Mouse (Mus musculus): ENCODE results near the gene Ehbp1. TPM values are rescaled to one million over a fixed set of nuclear protein-coding genes. Genes with fewer than 3 reads are reported as not detected.

The Ehbp1 gene
- polyA plus RNA-seq, 1 experiment from 2014 or later: 24.0 TPM

DNA sequence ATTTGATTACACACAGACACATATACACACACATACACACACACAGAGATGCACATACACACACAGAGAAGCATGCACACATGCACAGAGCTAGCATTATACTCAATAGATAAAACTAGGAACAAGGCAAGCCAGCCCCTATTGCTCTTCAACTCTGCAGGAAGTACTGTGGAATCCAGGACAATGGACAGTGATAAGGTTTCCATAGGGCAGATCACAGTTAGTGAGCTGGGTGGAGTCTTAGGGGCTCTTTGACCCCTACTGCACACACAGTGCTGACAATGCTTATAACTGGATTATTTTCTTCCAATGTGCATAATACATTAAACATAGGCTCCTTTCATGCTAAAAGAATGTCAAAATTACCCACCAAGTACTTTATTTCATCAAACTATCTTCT is 75.1 kb downstream of the Ehbp1 start:
- no peak overlapping the region for H3K9ac ChIP-seq
- H3K27ac ChIP-seq: no peak overlapping the region
- H3K27me3 ChIP-seq (ENCODE audit: control insufficient read depth, insufficient read depth, low read length): no peaks in the 10 kb centered on the region
- H3K9me3 ChIP-seq (ENCODE audit: control insufficient read depth, low read length): no peaks in the 10 kb centered on the region
- no peak overlapping the region for H3K4me2 ChIP-seq (replicated peaks)
- H3K36me3 ChIP-seq (replicated peaks; ENCODE audit: control insufficient read depth, insufficient read depth): no peaks in the 10 kb centered on the region
- no peaks in the 10 kb centered on the region for H3K4me1 ChIP-seq (replicated peaks; ENCODE audit: control insufficient read depth, insufficient read depth, low read length)
- no peak for ATAC-seq (ENCODE audit: low FRiP score)
- no peak overlapping the region for H3K4me3 ChIP-seq (replicated peaks; ENCODE audit: low read length)
- no peak for DNase-seq (ENCODE audit: low spot score)

DNA sequence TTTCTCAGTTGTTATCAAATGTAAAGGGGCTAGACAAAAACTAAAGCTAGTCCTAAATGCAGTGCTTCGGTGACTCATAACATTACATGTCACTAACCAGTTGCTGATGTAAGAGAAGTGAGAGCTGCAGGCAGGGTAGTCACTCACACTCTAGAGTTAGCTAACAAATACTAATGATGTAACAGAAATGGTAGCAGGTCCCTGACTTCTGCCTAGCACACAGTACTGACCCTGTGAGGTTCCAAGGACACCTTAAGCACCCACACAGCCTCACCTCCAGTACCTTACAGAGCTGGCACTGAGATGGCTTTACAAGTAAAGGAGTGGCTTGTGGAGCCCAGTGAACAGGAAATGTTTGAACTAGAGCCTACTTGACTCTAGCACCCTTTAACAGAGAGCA is 86.7 kb downstream of the Ehbp1 start:
- Histone ChIP-seq H3K27ac (no peak overlapping the region), H3K4me3 (replicated peaks; ENCODE audit: low read length) (no peak overlapping the region), H3K9me3 (ENCODE audit: control insufficient read depth, low read length) (no peaks in the 10 kb centered on the region), H3K27me3 (ENCODE audit: control insufficient read depth, insufficient read depth, low read length) (no peaks in the 10 kb centered on the region), H3K4me1 (replicated peaks; ENCODE audit: control insufficient read depth, insufficient read depth, low read length) (no peaks in the 10 kb centered on the region), H3K9ac (no peak overlapping the region), H3K36me3 (replicated peaks; ENCODE audit: control insufficient read depth, insufficient read depth) (no peaks in the 10 kb centered on the region), H3K4me2 (replicated peaks) (no peak overlapping the region)
- 100% methylated on average over 1 of the region's 1 CpGs for WGBS
- DNase-seq (ENCODE audit: low spot score): no peak
- no peak for ATAC-seq (ENCODE audit: low FRiP score)

DNA sequence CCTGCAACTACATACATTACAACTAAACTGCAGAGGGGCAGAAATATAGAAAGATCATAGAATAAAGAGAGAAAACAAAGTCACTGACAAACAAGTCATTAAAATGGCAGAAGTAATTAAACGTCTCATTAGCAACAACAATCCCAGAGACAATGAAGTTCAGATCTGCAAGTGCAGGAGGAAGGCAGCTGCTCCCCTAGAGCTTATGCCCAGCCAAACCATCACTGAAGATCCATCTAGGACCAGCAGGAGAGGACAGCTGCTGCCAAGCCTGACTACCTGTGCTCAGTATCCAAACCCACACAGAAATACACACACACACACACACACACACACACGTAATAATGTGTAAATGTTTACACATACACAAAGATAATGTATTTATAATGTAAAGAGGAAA is 92.7 kb downstream of the Ehbp1 start:
- H3K4me1 ChIP-seq (replicated peaks; ENCODE audit: control insufficient read depth, insufficient read depth, low read length): no peaks in the 10 kb centered on the region
- H3K4me2 ChIP-seq (replicated peaks): no peak overlapping the region
- H3K9me3 ChIP-seq (ENCODE audit: control insufficient read depth, low read length): no peaks in the 10 kb centered on the region
- WGBS: 87% methylated on average over 2 of the region's 2 CpGs
- no peaks in the 10 kb centered on the region for H3K27me3 ChIP-seq (ENCODE audit: control insufficient read depth, insufficient read depth, low read length)
- ATAC-seq (ENCODE audit: low FRiP score) (no peak), DNase-seq (ENCODE audit: low spot score) (no peak)
- no peaks in the 10 kb centered on the region; the same call in 1 of the 2 replicates for H3K36me3 ChIP-seq (replicated peaks; ENCODE audit: control insufficient read depth, insufficient read depth)
- no peak overlapping the region for H3K9ac ChIP-seq
- no peak overlapping the region for H3K4me3 ChIP-seq (replicated peaks; ENCODE audit: low read length)
- no peak overlapping the region for H3K27ac ChIP-seq

DNA sequence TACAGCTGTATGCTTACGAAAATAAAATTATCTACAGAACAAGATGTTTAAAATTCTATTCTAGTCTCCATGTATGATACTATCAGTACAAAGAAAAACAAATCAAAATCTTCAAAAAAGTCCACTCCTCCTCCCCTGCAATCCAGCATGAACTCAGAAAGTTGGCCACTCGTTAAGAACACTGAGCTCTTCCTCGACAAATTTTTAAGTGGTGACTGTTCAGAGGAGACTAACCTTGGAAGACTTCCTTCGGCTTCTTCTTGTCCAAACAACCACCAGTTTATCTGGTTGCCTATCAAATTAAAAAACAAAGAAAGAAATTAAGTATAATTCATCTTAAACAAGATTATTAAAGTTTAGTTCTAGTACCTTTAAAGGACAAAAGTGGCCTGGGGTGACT is 94.4 kb downstream of the Ehbp1 start:
- H3K9ac ChIP-seq: no peak overlapping the region
- no peaks in the 10 kb centered on the region for H3K9me3 ChIP-seq (ENCODE audit: control insufficient read depth, low read length)
- H3K36me3 ChIP-seq (replicated peaks; ENCODE audit: control insufficient read depth, insufficient read depth): no peaks in the 10 kb centered on the region; the same call in 1 of the 2 replicates
- no peaks in the 10 kb centered on the region for H3K27me3 ChIP-seq (ENCODE audit: control insufficient read depth, insufficient read depth, low read length)
- H3K27ac ChIP-seq: no peak overlapping the region
- ATAC-seq (ENCODE audit: low FRiP score) (no peak), DNase-seq (ENCODE audit: low spot score) (no peak)
- 89% methylated on average over 4 of the region's 4 CpGs for WGBS
- H3K4me3 ChIP-seq (replicated peaks; ENCODE audit: low read length): no peak overlapping the region
- H3K4me1 ChIP-seq (replicated peaks; ENCODE audit: control insufficient read depth, insufficient read depth, low read length): no peaks in the 10 kb centered on the region
- no peak overlapping the region for H3K4me2 ChIP-seq (replicated peaks)

DNA sequence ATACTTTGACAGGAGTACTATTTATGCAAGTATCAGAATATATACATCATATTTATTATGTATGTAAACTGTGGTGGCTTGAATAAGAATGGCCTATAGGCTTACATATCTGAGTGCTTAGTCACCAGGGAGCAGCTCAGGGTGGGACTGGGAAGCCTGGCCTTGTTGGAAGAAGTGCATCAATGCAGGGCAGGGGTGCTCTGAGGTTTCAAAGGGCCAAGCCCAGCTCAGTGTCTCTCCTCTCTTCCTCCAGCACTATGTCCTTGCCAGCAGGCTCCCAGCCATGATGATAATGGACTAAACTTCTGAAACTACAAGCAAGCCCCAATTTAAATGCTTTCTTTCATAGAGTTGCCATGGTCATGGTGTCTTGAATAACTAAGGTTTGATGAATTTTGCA is 95.0 kb downstream of the Ehbp1 start:
- ATAC-seq (ENCODE audit: low FRiP score) (no peak), DNase-seq (ENCODE audit: low spot score) (no peak)
- Histone ChIP-seq H3K9me3 (ENCODE audit: control insufficient read depth, low read length) (no peaks in the 10 kb centered on the region), H3K9ac (no peak overlapping the region), H3K36me3 (replicated peaks; ENCODE audit: control insufficient read depth, insufficient read depth) (no peaks in the 10 kb centered on the region; the same call in 1 of the 2 replicates), H3K4me1 (replicated peaks; ENCODE audit: control insufficient read depth, insufficient read depth, low read length) (no peaks in the 10 kb centered on the region), H3K27ac (no peak overlapping the region), H3K4me3 (replicated peaks; ENCODE audit: low read length) (no peak overlapping the region), H3K4me2 (replicated peaks) (no peak overlapping the region), H3K27me3 (ENCODE audit: control insufficient read depth, insufficient read depth, low read length) (no peaks in the 10 kb centered on the region)

DNA sequence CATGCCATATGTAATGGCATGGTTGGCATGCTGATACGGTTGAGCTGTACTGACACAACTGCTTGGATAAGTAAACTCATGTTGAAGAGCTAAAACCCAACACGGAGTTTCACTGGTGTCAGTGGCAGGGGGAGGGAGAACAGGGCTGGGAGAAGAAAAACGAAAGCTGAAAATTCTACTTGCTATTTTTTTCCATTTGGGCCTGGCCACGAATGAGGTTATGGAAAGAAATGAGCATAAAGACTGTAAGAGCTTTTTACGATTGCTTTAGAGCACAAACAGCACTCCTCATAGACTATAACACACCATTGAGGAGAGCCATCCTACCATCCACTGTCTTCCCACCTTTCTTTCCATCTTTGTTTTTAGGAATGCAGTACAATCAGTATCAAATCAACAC is 106.5 kb downstream of the Ehbp1 start:
- ATAC-seq (ENCODE audit: low FRiP score) (no peak), DNase-seq (ENCODE audit: low spot score) (no peak)
- Histone ChIP-seq H3K36me3 (replicated peaks; ENCODE audit: control insufficient read depth, insufficient read depth) (peaks cover 10% of the 10 kb centered on the region; the same call in 1 of the 2 replicates), H3K4me3 (replicated peaks; ENCODE audit: low read length) (no peak overlapping the region), H3K9ac (no peak overlapping the region), H3K9me3 (ENCODE audit: control insufficient read depth, low read length) (no peaks in the 10 kb centered on the region), H3K4me1 (replicated peaks; ENCODE audit: control insufficient read depth, insufficient read depth, low read length) (no peaks in the 10 kb centered on the region), H3K27ac (no peak overlapping the region), H3K4me2 (replicated peaks) (no peak overlapping the region), H3K27me3 (ENCODE audit: control insufficient read depth, insufficient read depth, low read length) (no peaks in the 10 kb centered on the region)
- WGBS: 94% methylated on average over 5 of the region's 5 CpGs

DNA sequence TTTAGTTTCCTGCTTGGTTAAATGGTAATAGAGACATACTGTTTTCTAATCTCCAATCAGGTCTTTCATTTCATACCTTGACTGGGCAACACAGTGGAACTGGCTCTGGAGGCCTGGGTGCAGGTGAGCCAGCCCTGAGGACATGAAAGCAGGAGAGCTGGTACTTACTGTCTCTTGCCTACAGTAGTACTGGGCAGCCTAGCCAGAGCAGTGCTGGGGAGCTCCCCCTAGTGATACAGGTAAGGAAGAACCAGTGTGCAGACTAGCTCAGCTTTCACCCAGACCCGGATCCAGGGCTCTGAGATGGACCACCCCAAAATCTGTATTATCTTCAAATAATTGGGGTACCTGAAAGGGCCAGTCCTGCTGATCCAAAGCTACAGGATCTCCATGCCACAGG is 107.4 kb downstream of the Ehbp1 start:
- no peaks in the 10 kb centered on the region for H3K9me3 ChIP-seq (ENCODE audit: control insufficient read depth, low read length)
- 68% methylated on average over 1 of the region's 1 CpGs for WGBS
- H3K36me3 ChIP-seq (replicated peaks; ENCODE audit: control insufficient read depth, insufficient read depth): peaks cover 10% of the 10 kb centered on the region; the same call in 1 of the 2 replicates
- DNase-seq (ENCODE audit: low spot score) (no peak), ATAC-seq (ENCODE audit: low FRiP score) (0 out of 2 replicates have a peak, but pooled peaks have one; percentile 48)
- no peak overlapping the region for H3K4me2 ChIP-seq (replicated peaks)
- no peak overlapping the region for H3K27ac ChIP-seq
- no peaks in the 10 kb centered on the region for H3K4me1 ChIP-seq (replicated peaks; ENCODE audit: control insufficient read depth, insufficient read depth, low read length)
- no peaks in the 10 kb centered on the region for H3K27me3 ChIP-seq (ENCODE audit: control insufficient read depth, insufficient read depth, low read length)
- no peak overlapping the region for H3K4me3 ChIP-seq (replicated peaks; ENCODE audit: low read length)
- H3K9ac ChIP-seq: no peak overlapping the region

DNA sequence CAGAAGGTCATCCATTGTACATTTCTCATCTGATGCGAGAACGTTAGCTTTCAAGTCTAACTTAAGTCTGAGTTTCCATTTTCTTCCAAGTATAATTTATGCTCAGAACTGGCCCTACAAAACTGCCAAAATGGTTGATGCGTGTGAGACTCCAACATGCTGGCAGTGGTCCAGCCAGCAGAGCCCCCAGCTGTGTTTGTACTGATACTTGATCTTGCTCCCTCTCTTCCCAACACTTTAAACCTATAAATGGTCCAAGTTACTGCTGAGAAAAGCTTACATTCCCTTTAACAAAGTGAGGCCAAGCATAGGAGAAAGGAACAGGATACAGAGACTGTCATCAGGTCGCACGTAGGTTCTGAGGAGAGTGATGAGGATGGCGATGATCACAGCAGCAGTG is 111.2 kb downstream of the Ehbp1 start:
- 81% methylated on average over 6 of the region's 6 CpGs for WGBS
- Histone ChIP-seq H3K36me3 (replicated peaks; ENCODE audit: control insufficient read depth, insufficient read depth) (0 out of 2 replicates have a peak, but pooled peaks cover 5% of the 10 kb centered on the region), H3K4me3 (replicated peaks; ENCODE audit: low read length) (no peak overlapping the region), H3K4me2 (replicated peaks) (no peak overlapping the region), H3K9me3 (ENCODE audit: control insufficient read depth, low read length) (no peaks in the 10 kb centered on the region), H3K27ac (no peak overlapping the region), H3K9ac (no peak overlapping the region), H3K27me3 (ENCODE audit: control insufficient read depth, insufficient read depth, low read length) (no peaks in the 10 kb centered on the region), H3K4me1 (replicated peaks; ENCODE audit: control insufficient read depth, insufficient read depth, low read length) (no peaks in the 10 kb centered on the region)
- DNase-seq (ENCODE audit: low spot score): peak; percentile 42
- no peak; the same call in 1 of the 2 replicates for ATAC-seq (ENCODE audit: low FRiP score)

DNA sequence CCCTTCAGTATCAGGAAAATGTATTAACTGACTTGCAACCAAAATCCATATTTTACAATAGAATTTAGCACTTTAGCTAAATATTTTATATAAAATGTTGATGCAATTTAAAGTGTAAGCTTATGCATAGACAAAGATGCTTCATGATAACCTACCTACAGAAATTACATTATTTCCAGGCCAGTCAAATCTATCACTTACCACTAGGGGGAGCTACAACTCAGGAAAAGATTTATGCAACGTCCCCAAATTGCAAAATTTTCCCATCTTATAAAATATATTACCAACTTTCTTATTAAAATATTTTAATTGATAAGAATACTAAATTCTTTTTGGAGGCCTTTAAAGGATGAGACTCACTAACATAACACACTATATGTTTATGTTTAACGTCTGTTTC is 116.5 kb downstream of the Ehbp1 start:
- Histone ChIP-seq H3K4me2 (replicated peaks) (no peak overlapping the region), H3K4me3 (replicated peaks; ENCODE audit: low read length) (no peak overlapping the region), H3K27ac (no peak overlapping the region), H3K4me1 (replicated peaks; ENCODE audit: control insufficient read depth, insufficient read depth, low read length) (no peaks in the 10 kb centered on the region), H3K36me3 (replicated peaks; ENCODE audit: control insufficient read depth, insufficient read depth) (0 out of 2 replicates have a peak, but pooled peaks cover under 1% of the 10 kb centered on the region), H3K9me3 (ENCODE audit: control insufficient read depth, low read length) (no peaks in the 10 kb centered on the region), H3K27me3 (ENCODE audit: control insufficient read depth, insufficient read depth, low read length) (no peaks in the 10 kb centered on the region), H3K9ac (no peak overlapping the region)
- no peak for ATAC-seq (ENCODE audit: low FRiP score)
- 54% methylated on average over 2 of the region's 2 CpGs for WGBS
- peak; percentile 85 for DNase-seq (ENCODE audit: low spot score)

DNA sequence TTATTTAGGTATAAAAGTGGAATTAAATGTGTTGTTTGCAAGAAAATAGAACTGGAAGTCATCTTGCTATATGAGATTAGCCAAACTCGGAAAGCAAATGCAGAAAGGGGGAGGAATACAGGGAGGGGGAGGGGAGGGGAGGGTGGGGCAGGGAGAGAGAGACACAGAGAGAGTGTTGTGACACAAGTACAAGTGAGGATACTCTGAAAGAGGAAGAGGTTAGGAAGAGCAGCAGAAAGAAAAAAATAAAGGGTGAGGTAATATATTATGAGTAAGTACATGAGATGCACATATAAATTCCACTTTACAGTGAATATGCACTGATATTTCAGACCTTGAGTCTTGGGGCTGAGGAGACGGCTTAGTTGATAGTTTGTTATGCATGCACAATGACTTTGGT is 123.9 kb downstream of the Ehbp1 start:
- Histone ChIP-seq H3K27me3 (ENCODE audit: control insufficient read depth, insufficient read depth, low read length) (no peaks in the 10 kb centered on the region), H3K4me1 (replicated peaks; ENCODE audit: control insufficient read depth, insufficient read depth, low read length) (no peaks in the 10 kb centered on the region), H3K4me2 (replicated peaks) (no peak overlapping the region), H3K9ac (no peak overlapping the region), H3K4me3 (replicated peaks; ENCODE audit: low read length) (no peak overlapping the region), H3K36me3 (replicated peaks; ENCODE audit: control insufficient read depth, insufficient read depth) (no peaks in the 10 kb centered on the region), H3K9me3 (ENCODE audit: control insufficient read depth, low read length) (no peaks in the 10 kb centered on the region), H3K27ac (no peak overlapping the region)
- ATAC-seq (ENCODE audit: low FRiP score): no peak
- no peak for DNase-seq (ENCODE audit: low spot score)
- WGBS: 73% methylated on average over 2 of the region's 2 CpGs
